22 mouse cellular contexts compared by ENCODE assay signal in the genomic region with DNA sequence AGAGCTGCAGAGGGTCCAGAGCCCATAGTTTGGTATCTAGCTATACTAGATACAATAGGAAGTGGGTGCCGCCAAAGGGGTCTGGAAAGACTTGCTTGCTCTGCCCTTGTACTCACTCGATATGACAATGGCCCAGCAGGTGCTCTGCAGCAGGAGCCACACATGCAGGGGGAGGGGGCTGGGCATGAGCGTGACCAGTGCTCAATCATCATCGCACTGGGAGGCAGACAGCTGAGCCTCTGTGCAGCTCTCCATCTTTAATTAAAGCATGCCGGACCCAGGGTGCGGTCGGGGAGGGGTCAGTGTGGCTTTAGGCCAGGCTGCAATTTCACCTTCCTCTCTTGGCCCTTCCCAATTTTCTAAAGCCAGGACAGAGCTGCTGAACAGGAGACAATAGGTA.
DNase-seq lines count a peak whose midpoint lies in the region; ATAC-seq lines count a peak whose summit lies in the region.
"Had no signal": no experiment of that assay in that cellular context is flagged by ENCODE, and none has a peak within 500 bp of the region (broad histone marks: within the 10 kb centered on the region; RNA-seq: fewer than 3 reads in every experiment).

No protein-coding gene starts in this region.

- 12% methylated on average over 7 of the region's 7 CpGs for WGBS in midbrain, embryonic 12.5 days
- 8% methylated on average over 7 of the region's 7 CpGs for WGBS in midbrain, embryonic 15.5 days
- WGBS in hindbrain, embryonic 14.5 days = 7% methylated on average over 7 of the region's 7 CpGs
- 28% methylated on average over 7 of the region's 7 CpGs for WGBS in kidney, embryonic 16.5 days

- no peak for DNase-seq in cerebellum, postnatal 36 days
- no peak for DNase-seq in hindbrain, embryonic 14.5 days (ENCODE audit: low spot score)
- DNase-seq in T-cell, adult 2 months (ENCODE audit: low spot score) = no peak
- DNase-seq: adrenal gland, postnatal 25 days; cerebellum, adult 2 months; gastrocnemius, postnatal 10 days; heart, adult 18-20 months; kidney, adult 18-20 months; kidney, postnatal 4 days; right cerebral cortex, postnatal 25 days; thymus, postnatal 14 days had no signal

- H3K9ac ChIP-seq in midbrain, embryonic 12.5 days (replicated peaks) = no peak overlapping the region
- no peak overlapping the region for H3K9ac ChIP-seq in midbrain, embryonic 15.5 days
- H3K9ac ChIP-seq in hindbrain, embryonic 14.5 days = no peak overlapping the region
- H3K9ac ChIP-seq in kidney, embryonic 16.5 days (replicated peaks; ENCODE audit: low read length) = no peak overlapping the region
- H3K9ac ChIP-seq: hindbrain, embryonic 15.5 days; limb, embryonic 13.5 days; liver, embryonic 14.5 days had no signal

- no peak overlapping the region for H3K4me3 ChIP-seq in midbrain, embryonic 12.5 days
- H3K4me3 ChIP-seq in midbrain, embryonic 15.5 days = no peak overlapping the region
- H3K4me3 ChIP-seq in hindbrain, embryonic 14.5 days (replicated peaks; ENCODE audit: low read length) = no peak overlapping the region
- H3K4me3 ChIP-seq in kidney, embryonic 16.5 days (ENCODE audit: low read length) = no peak overlapping the region
- H3K4me3 ChIP-seq: hindbrain, embryonic 15.5 days; limb, embryonic 13.5 days had no signal

- no peaks in the 10 kb centered on the region for H3K36me3 ChIP-seq in midbrain, embryonic 12.5 days
- H3K36me3 ChIP-seq in midbrain, embryonic 15.5 days (replicated peaks) = no peaks in the 10 kb centered on the region
- no peaks in the 10 kb centered on the region for H3K36me3 ChIP-seq in hindbrain, embryonic 14.5 days (replicated peaks; ENCODE audit: control insufficient read depth, insufficient read depth)
- no peaks in the 10 kb centered on the region for H3K36me3 ChIP-seq in kidney, embryonic 16.5 days (ENCODE audit: insufficient read depth, low read length)
- H3K36me3 ChIP-seq: hindbrain, embryonic 15.5 days; limb, embryonic 13.5 days had no signal

- ATAC-seq in cerebellum, adult (ENCODE audit: insufficient number of reproducible peaks, low FRiP score, low TSS enrichment) = 0 out of 2 replicates have a peak, but pooled peaks have one; percentile 18
- ATAC-seq in midbrain, embryonic 12.5 days (ENCODE audit: low FRiP score, low read depth) = peak; percentile 45; the same call in 1 of the 2 replicates
- ATAC-seq in midbrain, embryonic 15.5 days (replicated peaks) = no peak
- ATAC-seq in hindbrain, embryonic 14.5 days (ENCODE audit: low FRiP score) = peak; percentile 19
- ATAC-seq in erythroid progenitor cell, adult 5-6 weeks (replicated peaks; ENCODE audit: low FRiP score, poor library complexity, severe bottlenecking) = no peak
- ATAC-seq in kidney, embryonic 16.5 days (ENCODE audit: low FRiP score, low TSS enrichment) = no peak
- ATAC-seq: activated CD4-positive, CD25-positive, alpha-beta regulatory T cell, adult 4 months; CD4-positive, CD25-positive, alpha-beta regulatory T cell, adult 4 months had no signal

- peaks cover 22% of the 10 kb centered on the region; the same call in 1 of the 2 replicates for H3K27me3 ChIP-seq in midbrain, embryonic 12.5 days
- no peaks in the 10 kb centered on the region for H3K27me3 ChIP-seq in midbrain, embryonic 15.5 days (replicated peaks)
- no peaks in the 10 kb centered on the region for H3K27me3 ChIP-seq in hindbrain, embryonic 14.5 days (ENCODE audit: control insufficient read depth, insufficient read depth, low read length)
- no peaks in the 10 kb centered on the region for H3K27me3 ChIP-seq in kidney, embryonic 16.5 days (ENCODE audit: insufficient read depth, low read length)
- H3K27me3 ChIP-seq: hindbrain, embryonic 15.5 days; limb, embryonic 13.5 days had no signal

- no peak overlapping the region for H3K4me2 ChIP-seq in midbrain, embryonic 12.5 days (replicated peaks)
- no peak overlapping the region for H3K4me2 ChIP-seq in midbrain, embryonic 15.5 days
- H3K4me2 ChIP-seq in hindbrain, embryonic 14.5 days (replicated peaks) = no peak overlapping the region
- H3K4me2 ChIP-seq in kidney, embryonic 16.5 days (replicated peaks; ENCODE audit: low read depth, low read length) = no peak overlapping the region
- H3K4me2 ChIP-seq: hindbrain, embryonic 15.5 days; limb, embryonic 13.5 days had no signal

- H3K27ac ChIP-seq in midbrain, embryonic 12.5 days (replicated peaks) = no peak overlapping the region
- no peak overlapping the region for H3K27ac ChIP-seq in midbrain, embryonic 15.5 days
- H3K27ac ChIP-seq in hindbrain, embryonic 14.5 days = no peak overlapping the region
- H3K27ac ChIP-seq in kidney, embryonic 16.5 days (ENCODE audit: low read length) = no peak overlapping the region
- H3K27ac ChIP-seq: hindbrain, embryonic 15.5 days; limb, embryonic 13.5 days; liver, embryonic 14.5 days; stomach, postnatal 0 days had no signal

- H3K4me1 ChIP-seq in midbrain, embryonic 12.5 days = peaks cover 24% of the 10 kb centered on the region
- peaks cover 27% of the 10 kb centered on the region for H3K4me1 ChIP-seq in midbrain, embryonic 15.5 days
- H3K4me1 ChIP-seq in hindbrain, embryonic 14.5 days (replicated peaks; ENCODE audit: control insufficient read depth, insufficient read depth, low read length) = peaks cover 17% of the 10 kb centered on the region
- no peaks in the 10 kb centered on the region for H3K4me1 ChIP-seq in kidney, embryonic 16.5 days (ENCODE audit: insufficient read depth, low read length)

- no peaks in the 10 kb centered on the region for H3K9me3 ChIP-seq in midbrain, embryonic 12.5 days
- no peaks in the 10 kb centered on the region for H3K9me3 ChIP-seq in midbrain, embryonic 15.5 days
- no peaks in the 10 kb centered on the region for H3K9me3 ChIP-seq in hindbrain, embryonic 14.5 days (ENCODE audit: control insufficient read depth, low read length)
- no peaks in the 10 kb centered on the region for H3K9me3 ChIP-seq in kidney, embryonic 16.5 days (ENCODE audit: low read length)
- H3K9me3 ChIP-seq: hindbrain, embryonic 15.5 days; limb, embryonic 13.5 days had no signal

Comparison
In these comparisons a context has a peak if more than half of its experiments do, and no peak if none do; other contexts are left out.
1. ATAC-seq: peak in cerebellum, adult (single experiment), midbrain, embryonic 12.5 days (single experiment) and hindbrain, embryonic 14.5 days (single experiment); none in midbrain, embryonic 15.5 days (single experiment), erythroid progenitor cell, adult 5-6 weeks (single experiment) and kidney, embryonic 16.5 days (single experiment).